Mouse (Mus musculus) bone marrow, adult 2 months (tissue): ENCODE measurements around the gene Msx2.

Source experiments
- CTCF ChIP-seq: fragments of 200-500 bp; IDR thresholded peaks from 2 replicates; pipeline ENCODE4 v1.5.1; 2011; ENCODE audit warnings: low read length, control low read depth; ENCODE audit not compliant: control insufficient read depth, insufficient read depth
- POLR2A ChIP-seq: fragments of 200-500 bp; IDR thresholded peaks from 2 replicates; pipeline ENCODE4 v1.6.1; 2011; ENCODE audit warnings: low read depth, mild to moderate bottlenecking, control low read depth, low read length, borderline replicate concordance; ENCODE audit not compliant: control insufficient read depth

DNA sequence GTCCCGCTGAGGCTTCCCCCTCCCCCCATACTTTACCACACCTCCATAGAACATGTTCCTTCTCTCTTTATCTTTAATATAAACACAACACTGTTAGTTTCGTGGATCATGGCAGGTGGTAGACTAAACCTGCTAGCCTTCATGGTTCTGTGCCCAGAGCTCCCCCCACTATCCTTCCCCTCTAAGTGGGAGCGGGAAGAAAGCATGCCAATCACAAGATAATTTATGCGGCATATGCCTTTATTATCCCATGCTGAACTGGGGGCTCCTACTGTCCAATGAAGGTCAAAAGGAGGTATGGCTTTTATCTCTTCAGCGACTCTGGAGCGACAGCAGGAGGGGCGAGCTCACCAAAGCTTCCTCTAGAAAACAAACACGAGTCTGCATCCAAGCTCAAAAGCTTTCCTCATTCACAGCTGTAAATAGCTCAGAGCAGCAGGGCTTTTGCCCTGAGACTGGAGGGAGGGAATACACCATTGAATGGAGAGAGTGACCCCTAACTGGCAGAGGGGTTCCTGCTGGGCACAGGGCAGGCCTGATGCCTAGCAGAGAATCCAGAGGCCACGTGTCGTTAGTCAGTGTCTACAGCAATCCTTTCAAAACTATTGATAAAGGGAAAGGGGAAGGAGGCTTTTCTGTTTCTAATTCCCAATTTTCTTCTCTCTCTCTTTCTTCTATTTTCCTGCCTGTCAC lies 28.8 kb upstream of the Msx2 start:
- no peak for TF ChIP-seq CTCF
- TF ChIP-seq POLR2A = no peak
